Mouse (Mus musculus): ENCODE data around the gene Adam17. TPM values are rescaled to one million over a fixed set of nuclear protein-coding genes. Genes with fewer than 3 reads are reported as not detected.
A peak's percentile ranks its signal among the peaks of the same experiment; 100 is the strongest.

The Adam17 gene
- polyA plus RNA-seq, 1 experiment, result 50.2 TPM

GRCm38 (mm10) chr12:21318143-21318895, 55.1 kb downstream of the Adam17 start:
- Histone ChIP-seq H3K4me1 (ENCODE audit: control insufficient read depth, insufficient read depth, low read length) (peaks cover 8% of the 10 kb centered on the region), H3K4me3 (replicated peaks; ENCODE audit: extremely low read depth, low read depth, low read length) (no peak overlapping the region)
- 71% methylated on average over 12 of the region's 12 CpGs for WGBS
- TF ChIP-seq POLR2A (IDR thresholded peaks at IDR 0.05; ENCODE audit: borderline replicate concordance, extremely low read depth, low read depth, low read length) (no peak), CTCF (IDR thresholded peaks at IDR 0.05; ENCODE audit: insufficient read depth, low read length) (peak; percentile 76)
- DNase-seq, result peak; percentile 67

- TF ChIP-seq CTCF (IDR thresholded peaks at IDR 0.05; ENCODE audit: insufficient read depth, low read length) (no peak), POLR2A (IDR thresholded peaks at IDR 0.05; ENCODE audit: borderline replicate concordance, extremely low read depth, low read depth, low read length) (no peak)
- WGBS, result 17% methylated on average over 7 of the region's 7 CpGs
- peak; percentile 48 for DNase-seq
- Histone ChIP-seq H3K4me3 (replicated peaks; ENCODE audit: extremely low read depth, low read depth, low read length) (peak overlapping the region; percentile 94), H3K4me1 (ENCODE audit: control insufficient read depth, insufficient read depth, low read length) (peaks cover 8% of the 10 kb centered on the region)
Measured at GRCm38 (mm10) chr12:21316869-21317265, 56.6 kb downstream of the Adam17 start.

- 2% methylated on average over 59 of the region's 59 CpGs for WGBS
- peak within 1 kb of the TSS; percentile 94 for H3K4me3 ChIP-seq (replicated peaks; ENCODE audit: extremely low read depth, low read depth, low read length)
- peak; percentile 88 for DNase-seq
- TF ChIP-seq POLR2A (IDR thresholded peaks at IDR 0.05; ENCODE audit: borderline replicate concordance, extremely low read depth, low read depth, low read length) (peak; percentile 90; the same call in 1 of the 2 replicates), CTCF (IDR thresholded peaks at IDR 0.05; ENCODE audit: insufficient read depth, low read length) (no peak)
- H3K4me1 ChIP-seq (ENCODE audit: control insufficient read depth, insufficient read depth, low read length), result peaks cover 8% of the 10 kb centered on the region
Measured at GRCm38 (mm10) chr12:21315923-21316868, 57.2 kb downstream of the Adam17 start, which contains the start of gene Iah1. Iah1 (plus strand) TSS chr12:21316389.

GRCm38 (mm10) chr12:21312201-21312600, 61.2 kb downstream of the Adam17 start:
- 84% methylated on average over 5 of the region's 5 CpGs for WGBS

GRCm38 (mm10) chr12:21306721-21307120, 66.7 kb downstream of the Adam17 start:
- Histone ChIP-seq H3K4me1 (ENCODE audit: control insufficient read depth, insufficient read depth, low read length) (no peaks in the 10 kb centered on the region), H3K4me3 (replicated peaks; ENCODE audit: extremely low read depth, low read depth, low read length) (no peak overlapping the region)
- TF ChIP-seq POLR2A (IDR thresholded peaks at IDR 0.05; ENCODE audit: borderline replicate concordance, extremely low read depth, low read depth, low read length) (no peak), CTCF (IDR thresholded peaks at IDR 0.05; ENCODE audit: insufficient read depth, low read length) (no peak)
- no peak for DNase-seq
- 66% methylated on average over 4 of the region's 4 CpGs for WGBS

More at GRCm38 (mm10) chr12:21312201-21312600, 61.2 kb downstream of the Adam17 start:
- Histone ChIP-seq H3K4me1 (ENCODE audit: control insufficient read depth, insufficient read depth, low read length) (no peaks in the 10 kb centered on the region; the same call in 1 of the 2 replicates), H3K4me3 (replicated peaks; ENCODE audit: extremely low read depth, low read depth, low read length) (no peak overlapping the region)
- TF ChIP-seq POLR2A (IDR thresholded peaks at IDR 0.05; ENCODE audit: borderline replicate concordance, extremely low read depth, low read depth, low read length) (no peak), CTCF (IDR thresholded peaks at IDR 0.05; ENCODE audit: insufficient read depth, low read length) (no peak)
- no peak for DNase-seq

GRCm38 (mm10) chr12:21305741-21306140, 67.7 kb downstream of the Adam17 start:
- H3K4me1 ChIP-seq (ENCODE audit: control insufficient read depth, insufficient read depth, low read length), result no peaks in the 10 kb centered on the region
- TF ChIP-seq POLR2A (IDR thresholded peaks at IDR 0.05; ENCODE audit: borderline replicate concordance, extremely low read depth, low read depth, low read length) (no peak), CTCF (IDR thresholded peaks at IDR 0.05; ENCODE audit: insufficient read depth, low read length) (no peak)
- WGBS, result 88% methylated on average over 4 of the region's 4 CpGs
- DNase-seq, result no peak
- H3K4me3 ChIP-seq (replicated peaks; ENCODE audit: extremely low read depth, low read depth, low read length), result no peak overlapping the region

GRCm38 (mm10) chr12:21302361-21302783, 71.1 kb downstream of the Adam17 start:
- WGBS, result 80% methylated on average over 5 of the region's 5 CpGs
- Histone ChIP-seq H3K4me1 (ENCODE audit: control insufficient read depth, insufficient read depth, low read length) (no peaks in the 10 kb centered on the region), H3K4me3 (replicated peaks; ENCODE audit: extremely low read depth, low read depth, low read length) (no peak overlapping the region)
- no peak for DNase-seq
- no peak for TF ChIP-seq CTCF (IDR thresholded peaks at IDR 0.05; ENCODE audit: insufficient read depth, low read length)

GRCm38 (mm10) chr12:21301932-21302331, 71.5 kb downstream of the Adam17 start:
- Histone ChIP-seq H3K4me3 (replicated peaks; ENCODE audit: extremely low read depth, low read depth, low read length) (no peak overlapping the region), H3K4me1 (ENCODE audit: control insufficient read depth, insufficient read depth, low read length) (no peaks in the 10 kb centered on the region)
- 45% methylated on average over 8 of the region's 8 CpGs for WGBS
- TF ChIP-seq CTCF (IDR thresholded peaks at IDR 0.05; ENCODE audit: insufficient read depth, low read length) (no peak), POLR2A (IDR thresholded peaks at IDR 0.05; ENCODE audit: borderline replicate concordance, extremely low read depth, low read depth, low read length) (no peak)
- DNase-seq, result no peak

GRCm38 (mm10) chr12:21301324-21301723, 72.1 kb downstream of the Adam17 start:
- Histone ChIP-seq H3K4me3 (replicated peaks; ENCODE audit: extremely low read depth, low read depth, low read length) (no peak overlapping the region), H3K4me1 (ENCODE audit: control insufficient read depth, insufficient read depth, low read length) (no peaks in the 10 kb centered on the region)
- TF ChIP-seq POLR2A (IDR thresholded peaks at IDR 0.05; ENCODE audit: borderline replicate concordance, extremely low read depth, low read depth, low read length) (no peak), CTCF (IDR thresholded peaks at IDR 0.05; ENCODE audit: insufficient read depth, low read length) (no peak)
- 81% methylated on average over 7 of the region's 7 CpGs for WGBS
- DNase-seq, result no peak
